Mouse (Mus musculus): Measurements from ENCODE around the gene D330045A20Rik. TPM values are rescaled to one million over a fixed set of nuclear protein-coding genes. Genes with fewer than 3 reads are reported as not detected.

D330045A20Rik gene
- total and polyA plus RNA-seq, 3 experiments = 2.7 to 3.1 TPM; not detected in 1

- no peak overlapping the region for H3K27ac ChIP-seq (ENCODE audit: control insufficient read depth, low read depth, low read length)
Observed at GRCm38 (mm10) chrX:139537641-139538397, 57.7 kb downstream of the D330045A20Rik start.

GRCm38 (mm10) chrX:139543726-139544125 lies 63.6 kb downstream of the D330045A20Rik start:
- H3K27ac ChIP-seq (ENCODE audit: control insufficient read depth, low read depth, low read length) = no peak overlapping the region
- no peak for TF ChIP-seq ELF1 (IDR thresholded peaks at IDR 0.05; ENCODE audit: low read depth, low read length)
- DNase-seq (ENCODE audit: low read depth, low spot score) = no peak
- no peak overlapping the region for H3K4me3 ChIP-seq (ENCODE audit: control insufficient read depth in 1 of 2, insufficient read depth in 1 of 2, low read depth in 2 of 2, low read length in 2 of 2)
- no peaks in the 10 kb centered on the region; a peak in 1 of 4 replicates for H3K36me3 ChIP-seq (ENCODE audit: control insufficient read depth in 1 of 2, insufficient read depth in 2 of 2, low read length in 2 of 2)
- H3K79me2 ChIP-seq (ENCODE audit: control insufficient read depth, insufficient read depth, low read length, poor library complexity) = no peaks in the 10 kb centered on the region
- H3K27me3 ChIP-seq (ENCODE audit: control insufficient read depth in 1 of 2, insufficient read depth in 2 of 2, low read length in 2 of 2) = no peaks in the 10 kb centered on the region
- no peak overlapping the region for H3K9ac ChIP-seq (ENCODE audit: control insufficient read depth, low read depth, low read length, poor library complexity, severe bottlenecking)
- H3K4me1 ChIP-seq (ENCODE audit: control insufficient read depth in 1 of 2, insufficient read depth in 2 of 2, low read length in 2 of 2) = no peaks in the 10 kb centered on the region
- no peaks in the 10 kb centered on the region for H3K9me3 ChIP-seq (replicated peaks; ENCODE audit: insufficient read depth, low read length)

More at GRCm38 (mm10) chrX:139537641-139538397, 57.7 kb downstream of the D330045A20Rik start:
- no peaks in the 10 kb centered on the region for H3K27me3 ChIP-seq (ENCODE audit: control insufficient read depth in 1 of 2, insufficient read depth in 2 of 2, low read length in 2 of 2)
- no peaks in the 10 kb centered on the region for H3K9me3 ChIP-seq (replicated peaks; ENCODE audit: insufficient read depth, low read length)
- no peak overlapping the region for H3K4me3 ChIP-seq (ENCODE audit: control insufficient read depth in 1 of 2, insufficient read depth in 1 of 2, low read depth in 2 of 2, low read length in 2 of 2)
- H3K36me3 ChIP-seq (ENCODE audit: control insufficient read depth in 1 of 2, insufficient read depth in 2 of 2, low read length in 2 of 2) = peaks cover 0 to 31% of the 10 kb centered on the region in 2 experiments; a peak in 2 of 4 replicates
- TF ChIP-seq MAFK (IDR thresholded peaks at IDR 0.05; ENCODE audit: borderline replicate concordance, low read depth, low read length) = no peak
- no peak for TF ChIP-seq NELFE (IDR thresholded peaks at IDR 0.05; ENCODE audit: low read depth, low read length)
- no peak for TF ChIP-seq MYB (IDR thresholded peaks at IDR 0.05; ENCODE audit: low read depth, low read length)
- no peak for TF ChIP-seq ZNF384 (IDR thresholded peaks at IDR 0.05; ENCODE audit: low read depth, low read length)
- no peak for TF ChIP-seq ETS1 (IDR thresholded peaks at IDR 0.05; ENCODE audit: low read depth, low read length)
- TF ChIP-seq BHLHE40 (IDR thresholded peaks at IDR 0.05; ENCODE audit: borderline replicate concordance, low read depth, low read length) = no peak
- no peak for TF ChIP-seq USF1 (IDR thresholded peaks at IDR 0.05; ENCODE audit: low read depth, low read length)
- TF ChIP-seq KAT2A (conservative IDR thresholded peaks at IDR 0.05; ENCODE audit: low read depth, low read length) = no peak
- TF ChIP-seq ZC3H11A (IDR thresholded peaks at IDR 0.05; ENCODE audit: low read depth, low read length) = no peak
- TF ChIP-seq CHD1 (IDR thresholded peaks at IDR 0.05; ENCODE audit: low read depth, low read length) = no peak
- no peak for TF ChIP-seq TCF12 (IDR thresholded peaks at IDR 0.05; ENCODE audit: low read depth, low read length)
- TF ChIP-seq CHD2 (IDR thresholded peaks at IDR 0.05; ENCODE audit: low read length) = no peak
- no peak for TF ChIP-seq JUND (IDR thresholded peaks at IDR 0.05; ENCODE audit: low read depth, low read length)
- no peak for TF ChIP-seq ELF1 (IDR thresholded peaks at IDR 0.05; ENCODE audit: low read depth, low read length)
- TF ChIP-seq SMC3 (IDR thresholded peaks at IDR 0.05; ENCODE audit: low read depth, low read length) = no peak
- no peak overlapping the region for H3K9ac ChIP-seq (ENCODE audit: control insufficient read depth, low read depth, low read length, poor library complexity, severe bottlenecking)
- no peak for DNase-seq (ENCODE audit: low read depth, low spot score)
- H3K4me1 ChIP-seq (ENCODE audit: control insufficient read depth in 1 of 2, insufficient read depth in 2 of 2, low read length in 2 of 2) = peaks cover 10 to 20% of the 10 kb centered on the region in 2 experiments
- no peaks in the 10 kb centered on the region for H3K79me2 ChIP-seq (ENCODE audit: control insufficient read depth, insufficient read depth, low read length, poor library complexity)

Data from MEL (cell line).